Comparison of ENCODE assay signal across 10 mouse cellular contexts in the genomic region with DNA sequence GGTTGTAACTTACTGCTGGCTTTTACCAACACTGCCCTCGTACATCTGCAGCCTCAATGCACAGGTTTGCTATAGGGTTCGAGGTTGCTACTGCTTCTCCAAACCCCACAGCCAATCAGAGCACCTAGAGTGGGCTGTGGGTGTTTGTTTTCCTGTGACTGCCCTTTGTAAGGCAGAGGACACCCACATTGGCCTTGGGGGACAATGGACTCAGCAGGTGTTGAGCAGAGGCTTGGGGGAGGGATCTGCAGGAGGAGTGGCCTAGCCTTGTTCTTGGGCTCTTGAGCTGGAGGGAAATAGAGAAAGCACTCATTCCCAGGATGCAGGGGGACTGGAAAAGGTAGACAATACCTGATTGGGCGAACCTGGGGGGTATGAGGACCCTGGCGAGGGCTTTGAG. TPM values are rescaled to one million over a fixed set of nuclear protein-coding genes. Genes with fewer than 3 reads are reported as not detected.
DNase-seq lines count a peak whose midpoint lies in the region; ATAC-seq and TF ChIP-seq lines count a peak whose summit lies in the region.
"Had no signal": no experiment of that assay in that cellular context is flagged by ENCODE, and none has a peak within 500 bp of the region (broad histone marks: within the 10 kb centered on the region; RNA-seq: fewer than 3 reads in every experiment).

No protein-coding gene starts in this region.

- peak overlapping the region; percentile 4; the same call in 1 of the 2 replicates for H3K4me2 ChIP-seq in kidney, embryonic 14.5 days (replicated peaks; ENCODE audit: low read depth, low read length)

- H3K9me3 ChIP-seq in kidney, embryonic 14.5 days (ENCODE audit: control insufficient read depth, low read length) = peaks cover 3% of the 10 kb centered on the region; the same call in 1 of the 2 replicates

- peaks cover 5% of the 10 kb centered on the region; the same call in 1 of the 2 replicates for H3K27me3 ChIP-seq in kidney, embryonic 14.5 days (ENCODE audit: control insufficient read depth, insufficient read depth, low read length)

- no peak overlapping the region for H3K27ac ChIP-seq in kidney, embryonic 14.5 days (ENCODE audit: low read depth, low read length)
- H3K27ac ChIP-seq in bone marrow, adult 2 months (ENCODE audit: control insufficient read depth, insufficient read depth, low read depth, low read length, poor library complexity) = peak overlapping the region; percentile 20; the same call in 1 of the 2 replicates
- H3K27ac ChIP-seq: layer of hippocampus, adult 2 months had no signal

- no peak overlapping the region for H3K4me3 ChIP-seq in kidney, embryonic 14.5 days (ENCODE audit: low read length)
- H3K4me3 ChIP-seq in bone marrow, adult 2 months (replicated peaks; ENCODE audit: control insufficient read depth, low read depth, low read length) = no peak overlapping the region

- ATAC-seq in kidney, embryonic 14.5 days (ENCODE audit: low FRiP score, low TSS enrichment) = no peak
- ATAC-seq: forebrain, embryonic 16.5 days had no signal

- intact Hi-C loops in left cerebral cortex, postnatal 14 days (cut with DNase I) = no loop called here

- H3K9ac ChIP-seq in kidney, embryonic 14.5 days (ENCODE audit: low read depth, low read length) = no peak overlapping the region

- DNase-seq in kidney, adult 18-20 months = no peak
- DNase-seq in ES-CJ7 (ENCODE audit: low read depth, low spot score) = peak; percentile 82
- DNase-seq in lung, postnatal 36 days = peak; percentile 29
- DNase-seq in left cerebral cortex, postnatal 14 days (ENCODE audit: low spot score in 2 of 2) = no peak
- DNase-seq in spleen, adult 12 weeks (ENCODE audit: low spot score) = no peak
- DNase-seq: thymus, postnatal 36 days had no signal

- no peak for TF ChIP-seq CTCF in bone marrow, adult 2 months (IDR thresholded peaks at IDR 0.05; ENCODE audit: control insufficient read depth, insufficient read depth, low read length)

- TF ChIP-seq POLR2A in bone marrow, adult 2 months (IDR thresholded peaks at IDR 0.05; ENCODE audit: borderline replicate concordance, control insufficient read depth, low read depth, low read length) = no peak

- 61% methylated on average over 4 of the region's 4 CpGs for WGBS in kidney, embryonic 14.5 days
- 19% methylated on average over 4 of the region's 4 CpGs for WGBS in bone marrow, adult 2 months

- peaks cover 12% of the 10 kb centered on the region for H3K4me1 ChIP-seq in kidney, embryonic 14.5 days (ENCODE audit: control insufficient read depth, insufficient read depth, low read length)
- peaks cover 3% of the 10 kb centered on the region for H3K4me1 ChIP-seq in bone marrow, adult 2 months (ENCODE audit: control insufficient read depth, insufficient read depth, low read length)

- H3K36me3 ChIP-seq in kidney, embryonic 14.5 days (ENCODE audit: control insufficient read depth, insufficient read depth, low read length) = no peaks in the 10 kb centered on the region

RNA-seq across cellular contexts. Expression of a gene that starts 8.3 kb away (rescaled TPM):
- 2.7 and 3.5 TPM in 2 replicates for polyA plus RNA-seq in kidney, embryonic 14.5 days (2014; fragmentation: Nextera tagmentation; extraction: Ambion mirVana)
- 1.1 TPM in 1 of 2 replicates, not detected in the other for polyA plus RNA-seq in bone marrow, adult 2 months (2011; ENCODE audit: insufficient read depth, insufficient read length, low replicate concordance, missing spikeins)
- total RNA-seq in left cerebral cortex, postnatal 14 days (2021) = 1 to 10 TPM in 1 of 2 experiments, under 1 TPM in 1; 0.94 to 1.1 TPM

RNA-seq across cellular contexts. Expression of a gene that starts 17.5 kb away (rescaled TPM):
- polyA plus RNA-seq in kidney, embryonic 14.5 days (2014; fragmentation: Nextera tagmentation; extraction: Ambion mirVana) = 7.9 and 10.8 TPM in 2 replicates
- polyA plus RNA-seq in bone marrow, adult 2 months (2011; ENCODE audit: insufficient read depth, insufficient read length, low replicate concordance, missing spikeins) = 5.1 and 14.9 TPM in 2 replicates
- 10 to 100 TPM; 28.7 to 47.5 TPM for total RNA-seq in left cerebral cortex, postnatal 14 days (2021)

RNA-seq across cellular contexts. Expression of a gene that starts 19.9 kb away (rescaled TPM):
- 164 and 165 TPM in 2 replicates for polyA plus RNA-seq in kidney, embryonic 14.5 days (2014; fragmentation: Nextera tagmentation; extraction: Ambion mirVana)
- 74.9 and 161 TPM in 2 replicates for polyA plus RNA-seq in bone marrow, adult 2 months (2011; ENCODE audit: insufficient read depth, insufficient read length, low replicate concordance, missing spikeins)
- total RNA-seq in left cerebral cortex, postnatal 14 days (2021) = 100 to 1,000 TPM; 186 to 274 TPM

RNA-seq across cellular contexts. Expression of a gene that starts 30.4 kb away (rescaled TPM):
- polyA plus RNA-seq in kidney, embryonic 14.5 days (2014; fragmentation: Nextera tagmentation; extraction: Ambion mirVana) = 14.2 and 18.2 TPM in 2 replicates
- polyA plus RNA-seq in bone marrow, adult 2 months (2011; ENCODE audit: insufficient read depth, insufficient read length, low replicate concordance, missing spikeins) = 1.2 and 3.0 TPM in 2 replicates
- total RNA-seq in left cerebral cortex, postnatal 14 days (2021) = 10 to 100 TPM; 26.4 to 50.4 TPM

RNA-seq across cellular contexts. Expression of a gene that starts 31.4 kb away (rescaled TPM):
- 1.7 and 1.8 TPM in 2 replicates for polyA plus RNA-seq in kidney, embryonic 14.5 days (2014; fragmentation: Nextera tagmentation; extraction: Ambion mirVana)
- 1.1 and 4.8 TPM in 2 replicates for polyA plus RNA-seq in bone marrow, adult 2 months (2011; ENCODE audit: insufficient read depth, insufficient read length, low replicate concordance, missing spikeins)
- 100 to 1,000 TPM; 580 to 627 TPM for total RNA-seq in left cerebral cortex, postnatal 14 days (2021)

Comparison
In these comparisons a context has a peak if more than half of its experiments do, and no peak if none do; other contexts are left out.
1. DNase-seq: peak in ES-CJ7 (single experiment) and lung, postnatal 36 days (single experiment); none in kidney, adult 18-20 months (single experiment), left cerebral cortex, postnatal 14 days (0 of 2) and spleen, adult 12 weeks (single experiment).